Mouse (Mus musculus) midbrain, postnatal 0 days (tissue): ENCODE results near the gene Prkcq. TPM values are rescaled to one million over a fixed set of nuclear protein-coding genes. Genes with fewer than 3 reads are reported as not detected.

ENCODE experiments used
- ATAC-seq: fragments of 200-750 bp; cut with Nextera tagmentation; 2 replicates; pipeline ENCODE4 v1.8.0; 2017; ENCODE audit warnings: moderate number of reproducible peaks, mild to moderate bottlenecking, moderate TSS enrichment, moderate library complexity; ENCODE audit not compliant: low FRiP score
- DNase-seq: peaks from one replicate; pipeline ENCODE4 v3.0.0-alpha.2; 2015; ENCODE audit warnings: low spot score
- H3K27ac ChIP-seq: fragments of 300-500 bp; sonication (generic); 2 replicates; pipeline ENCODE4 v1.5.1; 2014; ENCODE audit warnings: low read depth, mild to moderate bottlenecking, low read length, mixed read lengths
- H3K27me3 ChIP-seq: fragments of 300-500 bp; sonication (generic); 2 replicates; pipeline ENCODE4 v1.6.1; 2014; ENCODE audit warnings: low read length, control low read depth, mixed read lengths; ENCODE audit not compliant: insufficient read depth
- H3K36me3 ChIP-seq: fragments of 300-500 bp; sonication (generic); 2 replicates; pipeline ENCODE4 v1.6.1; 2014; ENCODE audit warnings: low read length, control low read depth, mixed read lengths; ENCODE audit not compliant: insufficient read depth
- H3K4me1 ChIP-seq: fragments of 300-500 bp; sonication (generic); 2 replicates; pipeline ENCODE4 v1.6.1; 2014; ENCODE audit warnings: mild to moderate bottlenecking, control low read depth, antibody characterized with exemption, low read length, mixed read lengths; ENCODE audit not compliant: insufficient read depth
- H3K4me2 ChIP-seq: fragments of 300-500 bp; sonication (generic); 2 replicates; pipeline ENCODE4 v1.6.1; 2014; ENCODE audit warnings: low read depth, mild to moderate bottlenecking, low read length, mixed read lengths; ENCODE audit not compliant: poor library complexity, severe bottlenecking
- H3K4me3 ChIP-seq: fragments of 300-500 bp; sonication (generic); 2 replicates; pipeline ENCODE4 v1.5.1; 2014; ENCODE audit warnings: low read depth, mild to moderate bottlenecking, low read length, moderate library complexity
- H3K9ac ChIP-seq: fragments of 300-500 bp; sonication (generic); replicated peaks from 2 replicates; pipeline ENCODE4 v1.6.1; 2014; ENCODE audit warnings: mild to moderate bottlenecking, low read length, moderate library complexity, mixed read lengths; ENCODE audit not compliant: poor library complexity, severe bottlenecking
- H3K9me3 ChIP-seq: fragments of 300-500 bp; sonication (generic); 2 replicates; pipeline ENCODE4 v1.6.1; 2016; ENCODE audit warnings: low read length, control low read depth
- CTCF ChIP-seq: IDR thresholded peaks from 2 replicates; pipeline ENCODE4 v1.5.1; 2016; ENCODE audit warnings: antibody characterized with exemption, mild to moderate bottlenecking
- WGBS: fragments of 180-500 bp; shearing (Covaris S2); extraction: QIAGEN DNeasy Blood & Tissue Kit; methylation state at CpG from one replicate; pipeline ENCODE4 v1.1.7; 2014; 5-methylcytosine and 5-hydroxymethylcytosine counted together
- polyA plus RNA-seq: library from polyadenylated mRNA; unstranded; fragments of >200 nt; fragmentation: Nextera tagmentation; extraction: Ambion mirVana; gene quantifications from 2 replicates; pipeline ENCODE4 v1.2.1, GENCODE M21; 2015
- total RNA-seq: library from RNA; depleted of rRNA; stranded (reverse); fragments of >200 nt; gene quantifications from 2 replicates; pipeline ENCODE4 v1.2.3, GENCODE M21; 2014

Gene Prkcq
- total and polyA plus RNA-seq, 2 experiments from 2014 or later: 7.1 to 8.2 TPM

- H3K27ac ChIP-seq: no peak overlapping the region
- H3K36me3 ChIP-seq: no peaks in the 10 kb centered on the region
- no peaks in the 10 kb centered on the region for H3K27me3 ChIP-seq
- TF ChIP-seq CTCF: no peak
- no peak overlapping the region for H3K4me3 ChIP-seq
- H3K9ac ChIP-seq: no peak overlapping the region
- WGBS: 91% methylated on average over 9 of the region's 9 CpGs
- no peak overlapping the region for H3K4me2 ChIP-seq
- no peaks in the 10 kb centered on the region for H3K9me3 ChIP-seq
- ATAC-seq: no peak
- H3K4me1 ChIP-seq: no peaks in the 10 kb centered on the region
- no peak for DNase-seq
These were observed 33.1 kb downstream of the Prkcq start for GRCm38 (mm10) chr2:11204961-11205360.

DNA sequence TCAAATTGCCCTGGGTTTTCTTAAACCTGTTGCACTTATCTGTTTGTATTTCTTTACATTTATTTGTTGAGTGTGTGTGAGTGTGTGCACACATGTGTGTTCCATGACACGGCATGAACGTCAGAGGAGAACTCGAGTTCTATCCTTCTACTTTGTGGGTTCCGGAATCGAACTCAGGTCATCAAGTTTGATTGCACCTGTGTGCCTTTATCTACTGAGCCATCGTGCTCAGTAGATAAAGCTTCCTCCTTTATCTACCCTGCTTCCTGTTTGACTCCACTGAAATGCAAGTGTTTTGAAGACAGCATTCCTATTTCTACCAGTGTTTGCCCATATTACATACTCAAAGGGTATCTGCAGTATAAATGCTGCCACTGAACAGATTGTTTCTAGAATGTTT is 33.8 kb downstream of the Prkcq start:
- Histone ChIP-seq H3K27me3 (no peaks in the 10 kb centered on the region), H3K4me1 (no peaks in the 10 kb centered on the region), H3K9ac (no peak overlapping the region), H3K4me2 (no peak overlapping the region), H3K4me3 (no peak overlapping the region), H3K27ac (no peak overlapping the region), H3K9me3 (no peaks in the 10 kb centered on the region), H3K36me3 (no peaks in the 10 kb centered on the region)
- DNase-seq (no peak), ATAC-seq (no peak)
- TF ChIP-seq CTCF: no peak
- WGBS: 93% methylated on average over 6 of the region's 6 CpGs

DNA sequence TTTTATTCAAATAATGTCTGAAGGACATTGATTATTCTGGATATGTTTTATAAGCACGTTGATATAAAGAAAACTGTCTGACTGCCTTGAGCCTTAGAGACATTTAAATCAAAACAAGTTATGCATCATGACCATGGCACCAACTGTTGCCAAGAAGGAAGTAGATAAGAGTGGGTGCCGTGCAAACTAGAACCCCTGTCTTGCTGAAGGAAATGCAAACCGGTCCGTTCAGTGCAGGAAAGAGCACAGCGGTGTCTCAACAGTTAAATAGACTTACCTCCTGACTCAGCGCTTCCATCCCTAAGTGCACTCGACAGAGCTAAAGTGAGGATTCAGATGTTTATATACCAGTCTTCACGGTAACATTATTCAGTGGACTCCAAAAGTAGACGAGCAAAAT is 36.4 kb downstream of the Prkcq start:
- no peaks in the 10 kb centered on the region for H3K9me3 ChIP-seq
- no peak overlapping the region for H3K9ac ChIP-seq
- no peak overlapping the region for H3K4me3 ChIP-seq
- no peak for TF ChIP-seq CTCF
- no peak overlapping the region for H3K4me2 ChIP-seq
- H3K4me1 ChIP-seq: no peaks in the 10 kb centered on the region
- DNase-seq (no peak), ATAC-seq (no peak)
- WGBS: 87% methylated on average over 9 of the region's 9 CpGs
- no peaks in the 10 kb centered on the region for H3K27me3 ChIP-seq
- no peak overlapping the region for H3K27ac ChIP-seq
- H3K36me3 ChIP-seq: no peaks in the 10 kb centered on the region

DNA sequence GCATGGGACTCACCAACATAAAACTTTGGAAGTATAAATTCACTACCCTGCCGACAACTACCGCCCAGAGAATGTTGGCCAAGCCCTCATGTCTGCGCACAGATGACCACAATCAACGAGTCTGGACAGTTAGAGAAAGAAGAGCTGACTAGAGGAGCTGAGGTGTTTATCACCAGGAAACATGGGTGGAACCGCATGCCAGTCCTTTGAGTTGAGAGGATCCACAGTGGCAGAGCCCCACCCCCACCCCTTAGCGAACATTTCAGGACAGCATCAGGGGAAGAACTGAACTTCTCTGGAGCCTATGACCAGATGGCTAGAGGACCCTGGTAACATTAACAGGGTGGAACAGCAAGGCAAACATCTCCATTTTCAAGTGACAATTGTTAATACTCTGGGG is 37.4 kb downstream of the Prkcq start:
- Histone ChIP-seq H3K27me3 (no peaks in the 10 kb centered on the region), H3K4me3 (no peak overlapping the region), H3K36me3 (no peaks in the 10 kb centered on the region), H3K27ac (no peak overlapping the region), H3K9ac (no peak overlapping the region), H3K4me1 (no peaks in the 10 kb centered on the region), H3K9me3 (no peaks in the 10 kb centered on the region), H3K4me2 (no peak overlapping the region)
- DNase-seq (no peak), ATAC-seq (no peak)
- WGBS: 86% methylated on average over 6 of the region's 6 CpGs
- no peak for TF ChIP-seq CTCF

GRCm38 (mm10) chr2:11210241-11210916 is 38.5 kb downstream of the Prkcq start:
- no peaks in the 10 kb centered on the region for H3K27me3 ChIP-seq
- H3K9me3 ChIP-seq: no peaks in the 10 kb centered on the region
- TF ChIP-seq CTCF: no peak
- 61% methylated on average over 8 of the region's 8 CpGs for whole genome bisulfite sequencing
- no peak overlapping the region for H3K27ac ChIP-seq
- 0 out of 2 replicates have a peak, but pooled peaks have one; percentile 44 for ATAC-seq
- peak; percentile 28 for DNase-seq
- H3K9ac ChIP-seq: no peak overlapping the region
- no peaks in the 10 kb centered on the region for H3K36me3 ChIP-seq
- no peak overlapping the region for H3K4me3 ChIP-seq
- no peak overlapping the region for H3K4me2 ChIP-seq
- H3K4me1 ChIP-seq: no peaks in the 10 kb centered on the region

DNA sequence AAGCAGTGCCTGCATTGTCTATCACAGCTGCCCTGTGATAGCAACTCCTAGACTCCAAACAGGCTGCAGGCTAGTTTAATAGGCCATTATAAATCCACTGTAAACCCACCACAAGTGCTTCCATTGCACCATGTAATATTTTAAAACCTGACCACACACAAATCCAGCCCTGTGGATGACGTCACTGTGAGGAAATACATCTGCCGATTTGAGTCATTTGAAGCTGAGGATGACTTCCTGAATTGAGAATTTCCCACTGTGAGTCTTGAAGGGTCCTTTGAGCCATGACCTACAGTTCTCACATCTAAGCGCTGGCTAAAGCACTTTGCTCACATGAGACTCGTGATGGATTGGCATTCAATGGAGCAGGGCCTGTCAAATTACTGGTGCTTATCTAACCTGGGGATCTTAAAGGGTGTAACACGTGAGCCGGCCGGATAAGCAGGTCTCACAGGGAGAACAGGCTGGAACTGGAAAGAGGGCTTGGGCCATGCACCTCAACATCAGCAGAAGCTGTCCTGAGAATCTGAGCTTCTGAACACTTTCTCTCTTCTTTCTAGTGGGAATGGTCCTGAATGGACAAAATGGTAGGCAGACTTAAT is 40.2 kb downstream of the Prkcq start:
- Histone ChIP-seq H3K9ac (no peak overlapping the region), H3K36me3 (no peaks in the 10 kb centered on the region), H3K4me3 (no peak overlapping the region), H3K4me2 (no peak overlapping the region), H3K4me1 (no peaks in the 10 kb centered on the region), H3K27ac (no peak overlapping the region), H3K9me3 (no peaks in the 10 kb centered on the region), H3K27me3 (no peaks in the 10 kb centered on the region)
- ATAC-seq (no peak), DNase-seq (no peak)
- TF ChIP-seq CTCF: no peak
- WGBS: 69% methylated on average over 7 of the region's 7 CpGs
